Mouse (Mus musculus): ENCODE results near the gene Pld1.

DNA sequence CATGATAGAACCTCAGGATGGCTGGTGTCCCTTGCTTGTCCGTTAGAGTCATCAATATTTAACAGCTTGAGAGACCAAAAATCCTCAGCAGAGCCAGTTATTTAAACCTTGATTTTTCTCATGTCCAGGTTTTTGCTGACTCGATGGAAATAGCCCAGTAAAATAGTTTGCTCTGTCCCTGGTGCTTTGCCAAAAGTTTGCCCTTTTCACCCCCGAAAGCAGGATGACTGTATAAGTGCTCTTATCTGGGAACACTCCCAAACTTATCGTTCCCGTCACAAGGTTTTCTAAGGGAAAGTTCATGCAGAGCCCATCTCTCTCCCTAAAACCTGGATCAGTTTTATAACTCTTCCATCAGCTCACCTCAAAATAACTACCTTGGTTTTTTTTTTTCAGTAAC, 173.0 kb downstream of the Pld1 start:
- TF ChIP-seq CTCF (IDR thresholded peaks at IDR 0.05; ENCODE audit: low read depth) (no peak), EP300 (optimal IDR thresholded peaks at IDR 0.05) (no peak)
